Mouse (Mus musculus) lung, adult 2 months (tissue): ENCODE results near the gene Adgrl3. TPM values are rescaled to one million over a fixed set of nuclear protein-coding genes. Genes with fewer than 3 reads are reported as not detected.
"Not testable (repeated sequence)": the region's sequence is repeated elsewhere in the genome, so short reads cannot be mapped to it uniquely, and the experiment has no call there.

Source experiments
- DNase-seq: peaks from one replicate; pipeline ENCODE4 v3.0.0; 2022
- H3K4me1 ChIP-seq: fragments of 200-500 bp; 2 replicates; pipeline ENCODE4 v1.6.1; 2011; ENCODE audit warnings: low read length; ENCODE audit not compliant: control insufficient read depth, insufficient read depth
- H3K4me3 ChIP-seq: fragments of 200-500 bp; replicated peaks from 2 replicates; pipeline ENCODE3; 2011; ENCODE audit warnings: low read depth, mild to moderate bottlenecking, control low read depth, low read length; ENCODE audit errors: extremely low read depth
- CTCF ChIP-seq: fragments of 200-500 bp; IDR thresholded peaks from 2 replicates; pipeline ENCODE4 v1.5.1; 2011; ENCODE audit warnings: mild to moderate bottlenecking, low read length, control low read depth; ENCODE audit not compliant: insufficient read depth
- POLR2A ChIP-seq: fragments of 200-500 bp; IDR thresholded peaks from 2 replicates; pipeline ENCODE4 v1.6.1; 2011; ENCODE audit warnings: low read depth, mild to moderate bottlenecking, control low read depth, low read length, borderline replicate concordance; ENCODE audit errors: extremely low read depth
- WGBS: fragments of 180-500 bp; shearing (Covaris S2); methylation state at CpG from one replicate; pipeline ENCODE4 v1.1.7; 2018; 5-methylcytosine and 5-hydroxymethylcytosine counted together
- polyA plus RNA-seq: library from polyadenylated mRNA; depleted of rRNA; stranded (reverse); fragments of >200 nt; gene quantifications from 2 replicates; pipeline ENCODE4 v1.2.3, GENCODE M21; 2012

Adgrl3 gene
- polyA plus RNA-seq, 1 experiment, result 22.5 TPM

DNA sequence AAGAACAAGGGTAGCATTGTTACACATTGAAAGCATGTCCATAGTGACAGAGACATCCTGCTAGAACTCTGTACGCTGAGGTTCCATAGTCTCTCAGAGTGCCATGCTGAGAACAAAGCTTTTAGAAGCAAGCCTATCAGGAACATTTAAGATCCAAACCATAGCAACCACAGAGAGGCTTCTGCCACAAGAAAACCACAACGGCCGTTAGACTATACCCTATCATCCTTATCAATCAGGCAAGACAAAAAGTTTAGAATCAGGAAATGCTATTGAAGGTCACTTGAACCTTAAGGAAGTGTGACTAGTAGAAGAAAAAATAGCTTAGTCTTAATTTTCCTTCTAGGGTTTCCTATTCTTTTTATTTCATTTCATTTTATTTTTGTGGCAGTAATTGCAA lies 464.0 kb downstream of the Adgrl3 start:
- Histone ChIP-seq H3K4me3 (no peak overlapping the region), H3K4me1 (no peaks in the 10 kb centered on the region)
- 51% methylated on average over 3 of the region's 3 CpGs for WGBS
- TF ChIP-seq CTCF (no peak), POLR2A (no peak)
- DNase-seq, result no peak

DNA sequence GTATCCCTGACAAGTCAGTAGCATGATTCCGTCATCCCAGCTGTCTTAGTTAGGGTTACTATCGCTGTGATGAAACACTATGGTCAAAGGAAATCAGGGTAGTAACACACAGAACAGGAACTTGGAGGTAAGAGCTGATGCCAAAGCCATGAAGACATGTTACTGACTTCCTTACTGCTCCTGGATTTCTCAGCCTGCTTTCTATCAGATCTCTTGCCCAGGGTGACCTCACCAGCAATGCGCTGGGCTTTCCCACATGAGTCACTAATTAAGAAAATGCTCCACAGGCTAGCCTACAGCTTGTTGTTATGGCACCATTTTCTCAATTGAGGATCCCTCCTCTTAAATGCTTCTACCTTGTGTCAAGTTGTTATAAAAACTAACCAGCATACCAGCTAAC lies 481.1 kb downstream of the Adgrl3 start:
- H3K4me1 ChIP-seq, result no peaks in the 10 kb centered on the region
- WGBS, result 89% methylated on average over 3 of the region's 3 CpGs
- DNase-seq, result no peak
- TF ChIP-seq POLR2A (no peak), CTCF (no peak)
- H3K4me3 ChIP-seq, result no peak overlapping the region

- WGBS, result 57% methylated on average over 5 of the region's 5 CpGs
- 0 out of 2 replicates have a peak, but pooled peaks cover 2% of the 10 kb centered on the region for H3K4me1 ChIP-seq
- TF ChIP-seq CTCF (no peak), POLR2A (no peak)
- no peak overlapping the region for H3K4me3 ChIP-seq
- no peak for DNase-seq
Observed at GRCm38 (mm10) chr5:81518720-81519496, 499.0 kb downstream of the Adgrl3 start.

DNA sequence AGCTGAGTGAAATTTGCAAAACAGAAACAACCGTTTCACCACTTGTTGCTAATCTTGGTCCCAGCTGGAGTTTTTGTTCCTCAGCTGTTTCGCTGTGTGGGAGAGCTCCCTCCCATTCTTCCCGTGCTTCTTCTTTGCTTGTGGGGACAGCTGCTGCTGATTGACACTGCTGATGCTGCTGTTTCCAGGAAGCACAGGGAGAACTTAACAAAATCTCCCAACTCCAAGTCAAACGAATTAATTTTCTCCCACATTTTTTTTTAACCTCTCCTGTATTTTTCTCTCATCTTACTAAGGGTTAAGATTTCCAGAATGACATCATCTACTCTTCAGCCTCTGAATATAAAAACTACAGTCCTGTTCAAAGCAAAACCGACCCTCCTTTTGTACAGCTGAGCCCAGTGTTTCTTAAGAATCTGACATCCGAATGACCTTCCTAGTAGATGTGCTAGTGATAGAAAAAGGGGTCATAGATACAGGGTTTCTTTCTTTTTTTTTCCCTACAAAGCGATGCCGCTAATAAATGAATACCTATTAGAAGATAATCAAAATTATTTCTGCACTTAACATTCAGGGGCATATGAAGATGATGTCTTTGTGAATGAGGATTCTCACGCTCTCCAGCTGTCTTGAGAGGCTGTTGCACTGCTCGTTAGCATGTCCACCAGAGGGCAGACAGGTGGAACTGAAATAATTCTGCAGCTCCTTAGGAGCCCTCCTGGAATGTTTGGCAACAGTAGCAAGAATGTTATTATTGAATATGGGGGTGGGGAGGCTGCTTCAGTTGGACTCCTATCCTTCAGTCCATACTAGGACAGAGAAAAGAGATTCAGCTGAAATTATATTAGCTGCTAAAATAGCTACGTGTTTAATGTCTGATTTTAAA lies 499.8 kb downstream of the Adgrl3 start:
- DNase-seq, result peak; percentile 30

DNA sequence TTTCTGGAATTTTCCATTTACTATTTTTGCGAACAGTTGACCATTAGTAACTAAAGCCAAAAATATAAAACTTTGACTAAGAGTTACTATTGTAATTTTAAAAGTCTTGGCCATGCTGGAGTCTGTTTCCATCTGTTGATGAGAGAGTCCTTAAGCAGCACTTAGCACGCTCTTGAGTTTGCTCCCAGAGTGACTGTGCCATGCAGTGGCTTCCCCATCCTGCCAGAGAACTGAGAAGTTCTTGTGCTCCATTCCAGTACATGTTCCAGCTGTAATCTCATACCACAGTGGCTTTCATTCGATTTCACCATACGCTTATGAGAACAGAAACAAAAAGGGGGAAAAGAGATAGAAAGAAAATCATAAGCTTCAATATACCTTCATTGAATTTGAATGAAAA lies 502.8 kb downstream of the Adgrl3 start:
- TF ChIP-seq POLR2A (no peak), CTCF (no peak)
- 0 out of 2 replicates have a peak, but pooled peaks cover 2% of the 10 kb centered on the region for H3K4me1 ChIP-seq
- WGBS, result 60% methylated on average over 4 of the region's 4 CpGs
- no peak for DNase-seq
- no peak overlapping the region for H3K4me3 ChIP-seq

More for the DNA sequence above, 499.8 kb downstream of the Adgrl3 start:
- 24% methylated on average over 11 of the region's 11 CpGs for WGBS
- TF ChIP-seq CTCF (peak; percentile 60), POLR2A (no peak)
- no peak overlapping the region for H3K4me3 ChIP-seq
- H3K4me1 ChIP-seq, result 0 out of 2 replicates have a peak, but pooled peaks cover 2% of the 10 kb centered on the region

- H3K4me3 ChIP-seq, result no peak overlapping the region
- no peak for DNase-seq
- no peaks in the 10 kb centered on the region for H3K4me1 ChIP-seq
- WGBS, result 93% methylated on average over 12 of the region's 12 CpGs
- TF ChIP-seq CTCF (no peak), POLR2A (no peak)
Observed at GRCm38 (mm10) chr5:81524532-81524961, 504.6 kb downstream of the Adgrl3 start.

DNA sequence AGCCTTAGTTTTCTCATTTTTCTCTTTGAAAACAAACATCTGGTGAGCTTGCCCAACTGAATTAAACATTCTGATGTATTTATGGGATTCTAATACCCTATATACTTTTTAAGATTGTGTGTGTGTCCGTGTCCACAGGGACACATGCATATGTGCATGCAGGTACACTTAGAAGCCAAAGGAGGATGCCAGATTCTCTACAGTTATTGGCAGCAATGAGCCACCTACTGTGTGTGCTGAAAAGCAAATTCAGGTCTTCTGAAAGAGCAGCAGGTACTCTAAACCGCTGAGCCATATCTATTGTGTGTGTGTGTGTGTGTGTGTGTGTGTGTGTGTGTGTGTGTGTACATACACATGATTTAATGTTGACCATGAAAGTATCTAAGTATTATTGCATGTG lies 505.4 kb downstream of the Adgrl3 start:
- Histone ChIP-seq H3K4me3 (no peak overlapping the region), H3K4me1 (no peaks in the 10 kb centered on the region)
- WGBS, result 87% methylated on average over 2 of the region's 2 CpGs
- TF ChIP-seq POLR2A, result no peak
- TF ChIP-seq CTCF, result no peak
- DNase-seq, result no peak

DNA sequence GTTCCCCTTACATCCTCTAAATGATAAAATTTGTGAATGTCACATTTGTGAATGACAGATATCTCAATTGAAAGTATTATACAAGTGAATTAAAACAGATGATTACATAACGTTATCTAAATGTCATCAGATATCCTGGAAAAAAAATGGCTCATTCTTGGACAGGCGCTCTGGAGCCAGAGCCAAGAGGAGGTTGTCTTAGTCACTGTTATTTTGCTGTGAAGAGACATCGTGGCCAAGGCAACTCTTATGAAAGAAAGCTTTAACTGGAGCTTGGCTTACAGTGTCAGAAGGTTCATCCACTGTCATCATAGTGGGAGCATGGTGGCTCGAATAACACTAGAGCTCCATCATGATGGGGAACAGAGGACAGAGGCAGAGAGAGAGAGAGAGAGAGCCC lies 511.7 kb downstream of the Adgrl3 start:
- no peaks in the 10 kb centered on the region for H3K4me1 ChIP-seq
- TF ChIP-seq POLR2A (no peak), CTCF (no peak)
- WGBS, result 46% methylated on average over 4 of the region's 4 CpGs
- H3K4me3 ChIP-seq, result no peak overlapping the region
- DNase-seq, result no peak

DNA sequence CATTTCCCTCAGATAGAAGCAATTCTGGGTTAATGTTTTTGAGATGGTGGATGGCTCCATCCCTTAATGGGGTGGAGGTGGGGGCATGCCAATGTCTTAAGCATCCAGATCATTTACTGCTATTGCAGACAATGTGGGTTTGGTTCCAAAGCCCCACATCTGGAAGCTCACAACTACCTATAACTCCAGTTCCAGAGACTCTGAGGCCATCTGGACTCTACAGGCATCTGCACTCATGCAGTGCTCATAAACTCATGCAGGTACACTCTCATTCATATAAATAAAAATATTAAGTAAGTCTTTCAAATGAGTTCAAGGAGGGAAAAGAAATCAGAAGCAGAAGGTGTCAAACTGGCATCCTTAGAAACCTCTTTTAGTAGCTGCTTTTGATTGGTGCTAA lies 530.3 kb downstream of the Adgrl3 start:
- Histone ChIP-seq H3K4me3 (no peak overlapping the region), H3K4me1 (no peaks in the 10 kb centered on the region)
- TF ChIP-seq POLR2A, result no peak
- no peak for TF ChIP-seq CTCF
- no peak for DNase-seq

DNA sequence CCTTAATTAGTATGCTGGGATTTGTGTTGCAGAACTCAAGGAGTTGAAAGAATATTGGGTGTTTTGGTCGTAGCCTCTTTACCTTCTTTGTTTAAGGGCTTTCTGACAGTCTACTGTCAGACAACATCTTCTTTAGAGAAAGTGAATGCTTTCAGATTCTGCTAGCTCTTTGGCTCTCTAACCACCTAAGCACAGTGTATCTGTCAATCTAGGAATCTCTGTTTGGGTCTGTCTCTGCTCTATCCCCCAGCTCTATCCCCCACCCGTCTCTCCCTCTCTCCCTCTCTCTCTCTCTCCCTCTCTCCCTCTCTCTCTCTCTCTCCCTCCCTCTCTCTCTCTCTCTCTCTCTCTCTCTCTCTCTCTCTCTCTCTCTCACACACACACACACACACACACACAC lies 535.2 kb downstream of the Adgrl3 start:
- not testable (repeated sequence) for DNase-seq, H3K4me1 ChIP-seq, H3K4me3 ChIP-seq
- 83% methylated on average over 2 of the region's 2 CpGs for WGBS
